Mouse (Mus musculus) liver, embryonic 15.5 days (tissue): ENCODE measurements around the gene Ndufb6. TPM values are rescaled to one million over a fixed set of nuclear protein-coding genes. Genes with fewer than 3 reads are reported as not detected.

Experiments
- ATAC-seq: fragments of 200-750 bp; cut with Nextera tagmentation; 2 replicates; pipeline ENCODE4 v1.8.0; 2017; ENCODE audit warnings: moderate number of reproducible peaks, mild to moderate bottlenecking, moderate library complexity; ENCODE audit not compliant: insufficient read depth
- H3K27ac ChIP-seq: fragments of 300-500 bp; sonication (generic); replicated peaks from 2 replicates; pipeline ENCODE4 v1.5.1; 2015; ENCODE audit warnings: mild to moderate bottlenecking, inconsistent platforms
- H3K27me3 ChIP-seq: fragments of 300-500 bp; sonication (generic); 2 replicates; pipeline ENCODE4 v1.6.1; 2015; ENCODE audit warnings: mild to moderate bottlenecking, inconsistent platforms
- H3K36me3 ChIP-seq: fragments of 300-500 bp; sonication (generic); replicated peaks from 2 replicates; pipeline ENCODE4 v1.6.1; 2015; ENCODE audit warnings: moderate library complexity, mild to moderate bottlenecking, inconsistent platforms
- H3K4me1 ChIP-seq: fragments of 300-500 bp; sonication (generic); replicated peaks from 2 replicates; pipeline ENCODE4 v1.6.1; 2015; ENCODE audit warnings: inconsistent platforms
- H3K4me2 ChIP-seq: fragments of 300-500 bp; sonication (generic); 2 replicates; pipeline ENCODE4 v1.6.1; 2015; ENCODE audit warnings: moderate library complexity, mild to moderate bottlenecking, inconsistent platforms
- H3K4me3 ChIP-seq: fragments of 300-500 bp; sonication (generic); replicated peaks from 2 replicates; pipeline ENCODE4 v1.5.1; 2015; ENCODE audit warnings: mild to moderate bottlenecking, inconsistent platforms
- H3K9ac ChIP-seq: fragments of 300-500 bp; sonication (generic); 2 replicates; pipeline ENCODE4 v1.6.1; 2015; ENCODE audit warnings: moderate library complexity, mild to moderate bottlenecking, inconsistent platforms
- H3K9me3 ChIP-seq: fragments of 300-500 bp; sonication (generic); replicated peaks from 2 replicates; pipeline ENCODE4 v1.6.1; 2016; ENCODE audit warnings: inconsistent platforms
- WGBS: fragments of 180-500 bp; shearing (Covaris S2); methylation state at CpG from one replicate; pipeline ENCODE4 v1.1.7; 2015; ENCODE audit warnings: mixed read lengths; ENCODE audit not compliant: insufficient replicate concordance; 5-methylcytosine and 5-hydroxymethylcytosine counted together
- polyA plus RNA-seq: library from polyadenylated mRNA; unstranded; fragments of >200 nt; fragmentation: Nextera tagmentation; extraction: Ambion mirVana; gene quantifications from 2 replicates; pipeline ENCODE4 v1.2.1, GENCODE M21; 2015

Ndufb6 gene
- 139 and 155 TPM in 2 replicates for polyA plus RNA-seq

DNA sequence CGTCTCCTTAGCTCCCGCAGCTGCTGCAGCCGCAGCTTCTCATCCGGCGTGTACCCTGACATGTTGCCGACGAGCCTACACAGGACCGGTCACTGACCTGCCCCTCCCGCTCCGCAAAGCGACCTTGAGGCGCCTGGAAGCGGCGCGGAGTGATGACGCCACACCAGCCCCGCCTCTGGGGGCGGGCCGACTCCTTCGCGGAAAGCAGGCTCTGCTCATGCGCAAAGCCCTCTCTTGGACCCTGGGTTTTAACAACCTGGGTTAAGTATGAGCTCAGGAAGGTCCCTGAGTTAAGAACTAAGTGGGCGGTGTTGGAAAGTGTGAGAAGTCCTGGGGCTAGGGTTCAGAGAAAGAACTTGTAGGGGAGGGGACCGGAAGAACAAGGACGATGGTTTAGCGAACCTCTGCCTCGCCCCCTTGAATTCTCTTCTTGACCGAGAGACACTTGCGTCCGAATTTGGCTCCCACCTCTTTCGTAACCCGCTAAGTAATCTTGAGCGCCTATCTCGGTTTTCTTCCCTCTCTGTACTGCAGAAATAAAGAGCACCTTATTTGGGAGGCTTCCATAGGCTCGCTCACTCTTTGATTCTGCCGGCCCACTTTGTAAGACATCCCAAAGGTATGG is at the start of gene Ndufb6:
Gene Ndufb6, minus strand, starts transcription at position 146 of the 625 bp plus-strand sequence.
- Histone ChIP-seq H3K27ac (peak within 1 kb of the TSS; percentile 78), H3K27me3 (no peaks in the 10 kb centered on the region), H3K4me1 (peaks cover 21% of the 10 kb centered on the region), H3K9me3 (no peaks in the 10 kb centered on the region), H3K4me3 (peak within 1 kb of the TSS; percentile 93), H3K36me3 (peaks cover 12% of the 10 kb centered on the region; the same call in 1 of the 2 replicates), H3K4me2 (peak within 1 kb of the TSS; percentile 92), H3K9ac (peak within 1 kb of the TSS; percentile 84)
- under 1% methylated on average over 36 of the region's 36 CpGs for WGBS
- ATAC-seq, result peak; percentile 96

DNA sequence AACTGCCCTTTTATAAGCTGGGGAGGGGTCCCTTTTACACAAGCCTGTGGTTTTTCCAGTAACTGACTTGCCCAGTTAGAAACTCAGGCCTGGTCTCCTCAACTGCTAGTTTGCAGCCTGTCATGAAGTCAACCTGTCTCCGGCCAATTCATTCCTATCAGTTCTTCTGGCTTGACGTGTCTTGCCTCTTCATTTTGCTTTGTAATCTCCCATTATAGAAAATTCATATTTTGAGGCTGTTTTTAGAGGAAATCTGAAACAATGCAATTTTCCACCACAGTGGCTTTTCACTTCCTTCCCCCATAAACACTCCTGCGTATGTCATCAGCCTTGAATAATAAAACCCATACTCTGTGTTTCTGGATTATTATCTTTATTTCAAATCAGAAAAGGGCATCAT is 47.9 kb upstream of the Ndufb6 start:
- ATAC-seq, result no peak
- 52% methylated on average over 3 of the region's 3 CpGs for WGBS
- Histone ChIP-seq H3K4me3 (no peak overlapping the region), H3K4me2 (no peak overlapping the region), H3K27ac (no peak overlapping the region), H3K4me1 (no peaks in the 10 kb centered on the region), H3K9me3 (no peaks in the 10 kb centered on the region), H3K36me3 (no peaks in the 10 kb centered on the region), H3K27me3 (no peaks in the 10 kb centered on the region), H3K9ac (no peak overlapping the region)

DNA sequence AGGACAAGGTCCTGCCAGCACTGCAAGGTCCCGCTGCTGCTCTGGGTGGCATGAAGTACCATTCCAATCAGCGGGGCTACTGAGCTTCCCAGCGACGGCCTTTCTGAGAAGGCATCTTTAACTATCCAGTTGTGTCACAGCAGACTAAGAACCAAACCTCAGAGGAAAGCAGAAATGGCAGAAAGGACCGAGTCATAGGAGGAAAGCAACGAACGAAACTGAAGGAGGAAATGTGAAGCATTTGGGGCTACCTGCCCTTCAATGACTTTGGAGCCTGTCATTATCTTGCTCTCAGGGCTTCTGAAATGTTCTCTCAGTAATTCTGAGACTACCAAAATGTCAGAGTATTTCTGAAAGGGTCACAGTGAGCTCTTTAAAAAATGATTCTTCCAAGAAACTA is 45.4 kb upstream of the Ndufb6 start:
- H3K27ac ChIP-seq, result no peak overlapping the region
- no peak for ATAC-seq
- H3K27me3 ChIP-seq, result no peaks in the 10 kb centered on the region
- no peak overlapping the region for H3K9ac ChIP-seq
- WGBS, result 47% methylated on average over 7 of the region's 7 CpGs
- no peak overlapping the region for H3K4me3 ChIP-seq
- H3K9me3 ChIP-seq, result no peaks in the 10 kb centered on the region
- H3K4me2 ChIP-seq, result no peak overlapping the region
- H3K36me3 ChIP-seq, result no peaks in the 10 kb centered on the region
- no peaks in the 10 kb centered on the region for H3K4me1 ChIP-seq

DNA sequence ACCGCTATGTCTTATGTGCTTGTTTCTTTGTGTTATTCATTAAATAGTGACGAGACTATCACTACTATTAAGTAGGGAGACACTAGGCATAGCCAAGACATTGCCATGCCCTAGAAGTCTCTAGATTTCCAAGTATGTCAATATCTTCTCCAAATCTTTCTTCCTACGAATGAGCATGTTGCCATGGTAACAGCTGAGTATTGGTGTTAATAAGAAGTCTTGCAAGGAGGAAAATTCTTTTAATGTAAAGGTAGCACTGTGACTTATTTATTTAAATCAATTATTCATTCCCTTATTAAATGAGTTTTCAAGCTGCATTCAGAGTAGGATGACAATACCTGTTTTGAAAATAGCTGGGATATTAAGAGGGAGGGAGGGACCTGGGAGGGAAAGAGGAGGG is 38.2 kb upstream of the Ndufb6 start:
- no peak overlapping the region for H3K4me3 ChIP-seq

DNA sequence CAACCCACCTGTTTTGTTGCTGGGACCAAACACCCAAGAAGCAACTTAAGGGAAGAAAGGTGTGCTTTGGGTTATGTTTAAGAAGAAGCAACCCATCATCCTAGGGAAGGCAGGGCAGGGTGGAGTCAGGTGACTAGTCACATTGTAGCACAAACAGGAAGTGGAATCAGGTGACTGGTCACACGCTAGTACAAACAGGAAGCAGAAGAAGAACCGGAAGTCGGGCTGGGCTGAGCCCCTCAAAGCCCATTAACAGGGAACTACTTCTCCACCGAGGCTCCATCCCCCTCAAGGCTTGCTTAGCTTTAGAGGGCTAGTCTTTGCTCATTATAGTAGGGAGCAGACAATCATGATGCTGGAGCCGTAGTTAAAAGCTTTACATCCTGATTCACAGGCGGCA is 33.8 kb upstream of the Ndufb6 start:
- no peak overlapping the region for H3K9ac ChIP-seq

More for the DNA sequence above, 38.2 kb upstream of the Ndufb6 start:
- no peak for ATAC-seq
- 63% methylated on average over 3 of the region's 3 CpGs for WGBS
- Histone ChIP-seq H3K36me3 (no peaks in the 10 kb centered on the region), H3K4me2 (no peak overlapping the region), H3K9ac (no peak overlapping the region), H3K27me3 (no peaks in the 10 kb centered on the region), H3K27ac (no peak overlapping the region), H3K9me3 (no peaks in the 10 kb centered on the region), H3K4me1 (no peaks in the 10 kb centered on the region)

DNA sequence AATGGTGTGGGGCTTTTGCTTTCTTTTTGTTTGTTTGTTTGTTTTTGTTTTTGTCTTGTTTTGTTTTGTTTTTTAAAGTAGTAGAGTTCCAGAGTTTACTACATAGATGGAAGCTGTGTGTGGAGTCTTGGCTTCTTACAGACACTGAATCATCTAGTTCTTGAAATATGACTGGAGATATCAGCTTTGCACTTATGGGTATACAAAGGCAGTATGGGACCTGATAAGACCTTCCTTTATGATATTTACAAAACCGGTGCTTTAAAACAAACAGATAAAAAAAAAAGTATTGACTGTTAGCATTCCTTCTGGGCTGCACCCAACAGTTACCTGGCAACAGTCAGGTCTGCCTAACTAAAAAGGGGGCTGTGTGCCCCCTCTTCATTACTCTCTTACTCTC is 33.0 kb upstream of the Ndufb6 start:
- no peaks in the 10 kb centered on the region for H3K36me3 ChIP-seq
- no peaks in the 10 kb centered on the region for H3K9me3 ChIP-seq
- H3K9ac ChIP-seq, result no peak overlapping the region
- no peaks in the 10 kb centered on the region for H3K4me1 ChIP-seq
- ATAC-seq, result no peak
- H3K27ac ChIP-seq, result no peak overlapping the region
- H3K4me2 ChIP-seq, result no peak overlapping the region
- H3K27me3 ChIP-seq, result no peaks in the 10 kb centered on the region
- 16% methylated on average over 1 of the region's 1 CpGs for WGBS
- H3K4me3 ChIP-seq, result no peak overlapping the region

More for the DNA sequence above, 33.8 kb upstream of the Ndufb6 start:
- H3K27me3 ChIP-seq, result no peaks in the 10 kb centered on the region
- no peak for ATAC-seq
- H3K36me3 ChIP-seq, result no peaks in the 10 kb centered on the region
- no peak overlapping the region for H3K4me3 ChIP-seq
- no peak overlapping the region for H3K27ac ChIP-seq
- no peak overlapping the region for H3K4me2 ChIP-seq
- H3K9me3 ChIP-seq, result no peaks in the 10 kb centered on the region
- WGBS, result 38% methylated on average over 6 of the region's 6 CpGs
- H3K4me1 ChIP-seq, result no peaks in the 10 kb centered on the region

DNA sequence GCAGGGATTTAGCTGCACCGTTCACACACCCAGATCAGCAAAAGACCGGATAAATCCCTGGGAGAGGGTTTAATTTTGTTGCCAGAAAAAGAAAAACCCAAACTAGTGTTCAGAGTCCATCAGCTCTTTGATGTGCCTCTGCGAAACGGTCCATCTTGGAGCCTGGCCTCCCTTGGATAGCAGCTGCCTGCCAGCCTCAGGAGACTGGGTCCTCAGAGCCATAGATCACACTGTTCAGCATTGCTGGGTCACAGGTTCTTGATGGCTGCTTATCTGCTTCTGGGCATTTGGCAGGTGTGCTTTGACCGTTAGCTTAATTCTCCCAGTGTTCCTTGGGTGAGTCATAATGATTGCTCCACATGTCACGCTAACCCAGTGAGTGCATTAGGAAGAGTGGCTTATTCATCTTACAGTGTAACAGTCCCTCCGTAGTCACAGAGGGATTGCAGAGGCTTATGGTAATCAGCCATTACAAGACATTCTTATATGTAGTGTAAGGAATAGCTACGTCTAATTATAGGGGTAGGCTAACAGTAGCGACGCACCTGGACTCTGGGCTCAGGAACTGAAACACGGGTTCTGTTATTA is 31.7 kb upstream of the Ndufb6 start:
- Histone ChIP-seq H3K9ac (no peak overlapping the region), H3K4me1 (no peaks in the 10 kb centered on the region), H3K27me3 (no peaks in the 10 kb centered on the region), H3K9me3 (no peaks in the 10 kb centered on the region), H3K4me3 (no peak overlapping the region), H3K4me2 (no peak overlapping the region), H3K36me3 (no peaks in the 10 kb centered on the region), H3K27ac (no peak overlapping the region)
- WGBS, result 69% methylated on average over 11 of the region's 11 CpGs
- no peak for ATAC-seq

DNA sequence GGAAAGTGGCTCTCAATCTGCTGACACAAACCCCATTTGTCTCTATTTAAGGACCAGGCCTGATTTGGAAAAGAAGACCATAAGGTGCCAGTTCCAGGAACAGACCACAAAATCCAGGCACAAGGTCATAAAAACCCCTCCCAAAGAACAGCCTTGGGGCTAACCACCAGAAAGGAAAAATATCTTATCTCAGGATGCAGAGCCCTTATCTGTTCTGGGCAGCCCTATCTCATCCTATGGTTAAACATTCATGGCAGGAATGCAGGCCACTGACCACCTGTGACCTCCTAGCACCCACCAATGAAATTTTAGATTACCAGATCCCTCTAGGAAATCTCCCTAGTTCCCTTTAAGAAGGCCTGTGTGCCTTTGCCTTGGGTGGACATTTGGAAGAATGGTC is 30.5 kb upstream of the Ndufb6 start:
- H3K4me1 ChIP-seq, result no peaks in the 10 kb centered on the region
- H3K27ac ChIP-seq, result no peak overlapping the region
- no peaks in the 10 kb centered on the region for H3K27me3 ChIP-seq
- no peak overlapping the region for H3K9ac ChIP-seq
- no peaks in the 10 kb centered on the region for H3K36me3 ChIP-seq
- no peaks in the 10 kb centered on the region for H3K9me3 ChIP-seq
- no peak overlapping the region for H3K4me3 ChIP-seq
- no peak overlapping the region for H3K4me2 ChIP-seq
- no peak for ATAC-seq

DNA sequence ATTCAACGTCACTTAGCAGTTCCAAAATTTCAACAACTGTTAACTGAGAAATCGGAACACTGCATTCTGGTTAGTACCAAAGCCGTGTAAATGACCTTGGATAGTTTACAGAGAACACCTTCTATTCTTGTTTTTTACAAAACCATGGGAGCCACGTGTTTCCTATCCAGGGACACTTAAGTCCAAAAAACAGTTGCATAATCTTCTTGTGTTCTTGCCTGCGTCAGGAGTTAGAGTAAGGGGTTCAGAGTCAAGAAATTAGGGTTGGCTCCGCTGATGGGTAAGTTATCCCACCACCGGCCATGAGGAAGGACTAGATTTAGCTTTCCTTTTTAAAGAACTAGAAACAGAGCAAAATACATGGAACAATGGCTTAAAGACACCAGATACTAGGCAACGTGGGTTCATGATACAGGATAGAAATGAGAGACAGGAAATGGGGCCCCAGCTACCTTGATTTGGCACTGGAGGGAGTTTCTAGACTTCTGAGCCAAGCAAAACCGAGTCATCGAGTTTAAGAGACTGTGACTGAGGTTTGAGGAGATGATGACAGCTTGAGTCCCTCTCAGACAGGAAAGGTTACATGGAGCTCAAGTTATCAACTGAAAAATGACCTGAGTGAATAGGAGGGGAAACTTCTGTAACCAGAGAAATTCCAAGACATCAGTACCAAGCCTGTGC is 23.4 kb upstream of the Ndufb6 start:
- H3K27me3 ChIP-seq, result no peaks in the 10 kb centered on the region
- 50% methylated on average over 10 of the region's 10 CpGs for WGBS
- H3K4me2 ChIP-seq, result no peak overlapping the region
- no peak overlapping the region for H3K9ac ChIP-seq
- H3K36me3 ChIP-seq, result no peaks in the 10 kb centered on the region
- H3K4me3 ChIP-seq, result no peak overlapping the region
- peaks cover 4% of the 10 kb centered on the region; the same call in 1 of the 2 replicates for H3K4me1 ChIP-seq
- ATAC-seq, result no peak
- no peak overlapping the region for H3K27ac ChIP-seq
- H3K9me3 ChIP-seq, result no peaks in the 10 kb centered on the region

DNA sequence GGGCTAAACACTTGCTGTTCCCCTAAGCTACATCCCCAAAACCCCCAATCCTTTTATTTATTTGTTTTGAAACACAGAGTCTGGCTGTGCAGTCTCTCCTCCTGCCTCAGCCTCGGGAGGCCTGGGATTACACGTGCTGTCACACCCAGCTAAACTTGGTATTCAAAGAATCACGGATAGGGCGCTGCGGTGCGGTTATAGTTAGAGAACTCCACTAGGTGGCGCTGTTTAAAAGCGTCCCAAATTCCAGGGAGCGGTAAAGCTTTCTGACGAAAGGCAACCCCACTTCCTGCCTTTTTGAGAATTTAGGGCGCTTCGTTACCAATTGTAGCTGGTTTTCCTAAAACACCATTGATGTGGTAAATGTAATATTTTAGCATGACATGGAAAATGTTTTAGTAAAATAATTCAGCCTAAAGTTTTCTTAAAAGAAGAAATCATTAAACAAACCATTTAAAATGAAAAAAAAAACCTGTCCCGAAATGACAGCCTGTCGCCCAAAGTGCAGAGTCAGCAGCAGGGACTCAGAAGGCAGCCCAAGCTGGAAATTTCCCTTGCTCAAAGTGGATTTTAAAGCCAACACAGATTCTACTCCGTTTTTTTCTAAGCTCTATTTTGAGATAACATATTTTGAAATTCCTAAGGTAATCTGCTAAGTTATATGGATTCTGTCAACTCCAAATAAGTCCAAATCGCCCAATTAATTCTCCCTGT is 22.0 kb upstream of the Ndufb6 start:
- Histone ChIP-seq H3K27ac (no peak overlapping the region), H3K4me3 (no peak overlapping the region), H3K4me1 (peaks cover 4% of the 10 kb centered on the region; the same call in 1 of the 2 replicates), H3K4me2 (peak overlapping the region; percentile 42), H3K36me3 (no peaks in the 10 kb centered on the region), H3K9ac (no peak overlapping the region), H3K27me3 (no peaks in the 10 kb centered on the region), H3K9me3 (no peaks in the 10 kb centered on the region)
- no peak for ATAC-seq
- 7% methylated on average over 16 of the region's 16 CpGs for WGBS

DNA sequence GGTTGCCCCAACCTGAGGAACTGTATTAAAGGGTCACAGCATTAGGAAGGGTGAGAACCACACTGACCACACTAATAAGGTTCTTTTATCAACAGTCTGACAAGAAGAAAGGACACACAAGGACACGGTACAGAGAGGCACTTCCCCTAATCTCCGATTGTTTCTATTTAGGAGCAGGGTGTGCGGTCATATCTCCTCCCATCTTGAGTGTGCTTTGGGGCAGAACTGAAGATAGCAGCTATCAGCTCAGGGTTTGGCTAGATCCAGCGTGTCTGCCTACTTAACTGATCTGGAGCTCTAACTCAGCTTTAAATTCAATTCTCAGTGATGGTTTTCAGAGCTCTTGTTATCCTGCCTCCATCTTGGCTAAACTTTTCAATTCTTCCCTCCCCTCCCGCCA is 19.9 kb upstream of the Ndufb6 start:
- WGBS, result 20% methylated on average over 5 of the region's 5 CpGs
- H3K9me3 ChIP-seq, result no peaks in the 10 kb centered on the region; the same call in 1 of the 2 replicates
- H3K27me3 ChIP-seq, result no peaks in the 10 kb centered on the region
- peaks cover 4% of the 10 kb centered on the region; the same call in 1 of the 2 replicates for H3K4me1 ChIP-seq
- no peak overlapping the region for H3K4me3 ChIP-seq
- no peaks in the 10 kb centered on the region for H3K36me3 ChIP-seq
- H3K4me2 ChIP-seq, result no peak overlapping the region
- no peak overlapping the region for H3K27ac ChIP-seq
- no peak for ATAC-seq
- no peak overlapping the region for H3K9ac ChIP-seq
